Mouse (Mus musculus) liver, embryonic 14.5 days (tissue): ENCODE results near the gene Pex5.

ENCODE experiments used
- CTCF ChIP-seq: IDR thresholded peaks from 2 replicates; pipeline ENCODE4 v1.5.1; 2016; ENCODE audit warnings: antibody characterized with exemption, low read depth, control low read depth
- EP300 ChIP-seq: IDR thresholded peaks from 2 replicates; pipeline ENCODE4 v1.6.1; 2016; ENCODE audit warnings: antibody characterized with exemption, low read depth

DNA sequence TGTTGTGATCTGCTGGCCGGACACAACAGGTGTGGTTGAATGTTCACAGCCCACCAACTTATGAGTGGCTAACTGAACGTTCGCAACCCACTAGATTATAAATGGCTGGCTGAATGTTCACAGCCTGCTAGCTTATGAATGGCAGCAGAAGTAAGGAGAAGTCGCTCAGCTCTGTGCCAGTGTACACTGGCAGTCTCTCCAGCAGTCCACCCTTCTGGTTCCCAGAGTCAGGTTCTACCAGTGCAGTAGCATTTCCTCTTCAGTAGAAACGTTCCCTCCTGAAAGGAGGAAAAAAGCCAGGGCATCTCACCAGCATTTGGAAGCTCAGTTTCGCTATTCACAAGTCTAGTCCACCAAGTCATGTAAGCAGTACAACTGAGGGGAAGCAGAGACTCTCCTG lies 10.7 kb upstream of the Pex5 start:
- TF ChIP-seq EP300: no peak
- no peak for TF ChIP-seq CTCF
